Mouse (Mus musculus) testis, adult 2 months (tissue): ENCODE measurements at regions not wholly inside any gene's neighbourhood (a gene's known extent, or its start where the extent isn't known, plus 50 kb on each side); places are given as distances from the start of the nearest gene placed in this dataset.

ENCODE experiments used
- H3K27ac ChIP-seq: fragments of 200-500 bp; 2 replicates; pipeline ENCODE4 v1.5.1; 2012; ENCODE audit warnings: low read depth, low read length; ENCODE audit not compliant: control insufficient read depth, insufficient read depth
- H3K27me3 ChIP-seq: fragments of 200-500 bp; 2 replicates; pipeline ENCODE4 v1.6.1; 2012; ENCODE audit warnings: mild to moderate bottlenecking, low read length, moderate library complexity; ENCODE audit not compliant: control insufficient read depth, insufficient read depth
- H3K36me3 ChIP-seq: fragments of 200-500 bp; 2 replicates; pipeline ENCODE4 v1.6.1; 2012; ENCODE audit warnings: mild to moderate bottlenecking, low read length; ENCODE audit not compliant: control insufficient read depth, insufficient read depth
- H3K4me1 ChIP-seq: fragments of 200-500 bp; 2 replicates; pipeline ENCODE4 v1.6.1; 2012; ENCODE audit warnings: low read length; ENCODE audit not compliant: control insufficient read depth, insufficient read depth
- H3K4me3 ChIP-seq: fragments of 200-500 bp; 2 replicates; pipeline ENCODE4 v1.5.1; 2012; ENCODE audit warnings: low read depth, mild to moderate bottlenecking, low read length, moderate library complexity, mixed read lengths; ENCODE audit not compliant: control insufficient read depth
- CTCF ChIP-seq: fragments of 200-500 bp; IDR thresholded peaks from 2 replicates; pipeline ENCODE4 v1.5.1; 2012; ENCODE audit warnings: low read depth, mild to moderate bottlenecking, inconsistent platforms, low read length, moderate library complexity; ENCODE audit not compliant: control insufficient read depth, insufficient read depth, insufficient replicate concordance
- POLR2A ChIP-seq: fragments of 200-500 bp; IDR thresholded peaks from 2 replicates; pipeline ENCODE4 v1.6.1; 2012; ENCODE audit warnings: low read depth, mild to moderate bottlenecking, inconsistent platforms, low read length, moderate library complexity; ENCODE audit not compliant: control insufficient read depth

DNA sequence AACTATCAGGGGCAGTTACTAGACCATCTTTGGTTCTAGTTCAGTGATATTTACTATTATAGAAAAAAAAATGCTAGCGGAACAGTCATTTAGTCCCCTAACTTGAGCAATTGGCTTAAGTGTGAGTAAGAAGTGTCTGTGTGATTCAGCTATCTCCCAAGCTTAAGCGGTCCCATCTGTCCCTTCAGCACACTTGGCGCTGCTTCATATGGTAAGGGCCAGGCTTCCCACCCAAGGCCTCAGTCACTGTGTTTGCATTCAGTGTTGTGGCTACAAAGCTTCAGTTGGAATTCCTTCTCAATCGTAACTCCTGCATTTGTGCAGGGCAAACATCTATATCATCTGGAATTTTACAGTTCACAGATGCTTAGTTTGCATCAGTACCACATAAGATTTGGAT lies 232.0 kb downstream of the Trib2 start:
- no peak overlapping the region for H3K27ac ChIP-seq
- no peaks in the 10 kb centered on the region for H3K27me3 ChIP-seq
- no peaks in the 10 kb centered on the region for H3K36me3 ChIP-seq
- TF ChIP-seq POLR2A (no peak), CTCF (no peak)
- H3K4me3 ChIP-seq: no peak overlapping the region
- no peaks in the 10 kb centered on the region for H3K4me1 ChIP-seq

DNA sequence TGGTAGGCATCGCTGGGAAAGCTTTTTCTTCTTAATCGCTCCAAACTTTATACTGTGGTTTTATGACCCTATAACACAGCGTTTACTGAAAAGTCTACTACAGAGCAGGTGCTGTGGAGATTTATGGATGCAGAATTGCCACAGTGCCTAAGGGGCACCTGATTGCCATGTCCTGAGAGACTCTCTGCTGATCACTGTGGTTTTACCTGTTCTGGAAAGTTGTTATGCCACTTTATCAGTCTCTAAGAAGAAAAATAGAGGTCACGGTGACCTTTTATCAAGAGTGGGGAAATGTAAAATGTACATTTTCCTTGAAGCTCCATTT lies 250.0 kb downstream of the Trib2 start:
- no peaks in the 10 kb centered on the region for H3K27me3 ChIP-seq
- no peak overlapping the region for H3K4me3 ChIP-seq
- H3K36me3 ChIP-seq: no peaks in the 10 kb centered on the region
- no peaks in the 10 kb centered on the region for H3K4me1 ChIP-seq
- H3K27ac ChIP-seq: no peak overlapping the region
- no peak for TF ChIP-seq CTCF
- no peak for TF ChIP-seq POLR2A

DNA sequence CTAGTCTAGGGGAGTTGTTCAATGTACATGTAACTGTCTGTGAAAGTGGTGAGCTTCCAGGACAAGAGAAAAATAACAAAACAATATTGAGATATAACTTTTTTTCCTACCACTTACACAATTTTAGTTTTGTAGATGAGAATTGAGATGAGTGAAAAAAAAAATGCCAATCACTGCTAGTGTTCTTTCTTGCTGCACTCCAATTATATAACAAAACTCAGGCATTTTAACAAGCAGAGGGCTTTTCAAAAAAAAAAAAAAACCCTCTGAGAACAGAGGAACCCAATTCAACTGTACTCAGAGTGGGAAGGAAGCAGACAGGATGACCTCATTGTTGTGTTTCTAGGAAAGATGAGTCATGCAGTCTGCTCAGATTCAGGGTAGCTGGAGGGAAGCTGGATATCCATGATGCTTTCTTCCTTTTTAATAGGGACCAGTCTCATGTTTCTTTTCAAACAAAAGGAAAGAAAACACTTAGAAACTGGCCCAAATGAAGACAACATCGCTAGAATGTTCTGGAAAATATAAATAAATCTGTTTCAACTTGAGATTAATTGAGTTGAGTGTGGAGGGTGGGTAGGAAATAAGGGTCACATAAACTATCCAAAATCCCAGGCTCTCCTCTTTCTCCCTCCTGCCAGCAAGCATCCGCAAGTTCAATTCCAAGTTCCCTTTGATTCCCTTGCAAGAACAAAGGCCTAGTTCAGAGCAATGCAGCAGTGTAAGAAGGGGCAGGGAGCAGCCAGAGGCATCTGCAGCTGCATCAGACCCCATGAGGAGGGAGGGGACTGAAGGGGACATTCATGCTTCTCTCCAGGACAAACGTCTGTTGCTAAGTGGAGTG lies 250.6 kb downstream of the Trib2 start:
- H3K27ac ChIP-seq: no peak overlapping the region

DNA sequence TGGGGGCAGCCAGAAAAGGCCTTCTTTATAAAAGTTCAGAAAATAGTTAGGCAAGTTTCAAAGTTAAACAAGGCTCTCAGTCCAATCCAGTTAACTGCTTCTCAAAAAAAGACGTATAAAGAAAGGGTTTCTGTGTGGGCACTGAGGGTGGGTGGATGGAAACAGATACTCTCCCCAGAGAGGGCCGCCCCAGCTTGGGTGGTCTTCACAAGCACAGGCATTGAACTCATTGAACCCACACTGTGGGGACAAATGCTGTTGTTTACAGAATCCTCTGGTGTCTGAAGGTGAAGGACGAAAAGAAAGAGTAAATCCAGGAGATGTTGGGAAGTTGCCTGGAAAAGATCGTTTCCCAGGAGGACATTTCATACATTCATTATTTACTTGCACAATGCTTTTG lies 253.9 kb downstream of the Trib2 start:
- TF ChIP-seq CTCF (no peak), POLR2A (no peak)
- H3K27ac ChIP-seq: no peak overlapping the region
- H3K27me3 ChIP-seq: no peaks in the 10 kb centered on the region
- H3K4me3 ChIP-seq: no peak overlapping the region
- H3K36me3 ChIP-seq: no peaks in the 10 kb centered on the region
- H3K4me1 ChIP-seq: no peaks in the 10 kb centered on the region

More for the DNA sequence above, 250.6 kb downstream of the Trib2 start:
- TF ChIP-seq POLR2A (no peak), CTCF (no peak)
- no peaks in the 10 kb centered on the region for H3K27me3 ChIP-seq
- H3K4me3 ChIP-seq: no peak overlapping the region
- H3K36me3 ChIP-seq: no peaks in the 10 kb centered on the region
- H3K4me1 ChIP-seq: no peaks in the 10 kb centered on the region

DNA sequence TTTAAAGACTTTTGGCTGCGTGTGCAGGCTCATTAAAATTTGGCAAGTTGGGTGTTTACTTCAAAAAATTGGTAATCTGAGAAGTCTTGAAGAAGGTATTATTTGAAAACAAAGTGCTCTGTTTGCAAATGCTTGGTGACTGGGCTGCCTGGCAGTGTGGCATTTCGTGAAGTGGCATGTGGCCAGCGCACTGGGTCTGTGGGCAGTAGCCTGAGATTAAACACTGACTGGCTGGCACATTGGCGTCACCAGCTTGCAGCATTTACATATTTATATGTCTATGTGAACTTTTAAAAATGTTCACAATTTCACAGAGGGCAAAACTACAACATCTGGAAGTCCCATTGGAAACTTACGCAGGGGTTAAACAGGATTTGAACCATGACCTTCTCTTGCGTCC lies 261.3 kb downstream of the Trib2 start:
- Histone ChIP-seq H3K36me3 (no peaks in the 10 kb centered on the region), H3K27me3 (no peaks in the 10 kb centered on the region), H3K4me1 (no peaks in the 10 kb centered on the region), H3K27ac (no peak overlapping the region), H3K4me3 (no peak overlapping the region)
- TF ChIP-seq POLR2A: no peak
- TF ChIP-seq CTCF: no peak

DNA sequence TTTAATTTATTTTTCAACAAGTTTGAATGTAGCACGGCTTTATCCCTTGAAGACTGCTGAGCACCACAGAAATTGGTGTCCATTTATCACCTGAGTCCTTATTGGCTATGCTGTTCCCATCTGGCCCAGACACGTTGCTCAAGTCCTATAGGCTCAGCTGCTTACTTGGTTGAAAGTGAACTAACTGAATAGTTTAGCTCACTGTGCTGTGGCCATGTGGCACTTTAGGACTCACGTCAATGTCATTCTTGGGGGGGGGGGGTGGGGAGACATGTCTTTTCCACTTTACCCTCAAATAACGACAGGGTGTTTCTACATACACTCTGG lies 263.1 kb downstream of the Trib2 start:
- Histone ChIP-seq H3K4me3 (no peak overlapping the region), H3K36me3 (no peaks in the 10 kb centered on the region), H3K27me3 (no peaks in the 10 kb centered on the region), H3K27ac (no peak overlapping the region), H3K4me1 (no peaks in the 10 kb centered on the region)
- TF ChIP-seq POLR2A (no peak), CTCF (no peak)

DNA sequence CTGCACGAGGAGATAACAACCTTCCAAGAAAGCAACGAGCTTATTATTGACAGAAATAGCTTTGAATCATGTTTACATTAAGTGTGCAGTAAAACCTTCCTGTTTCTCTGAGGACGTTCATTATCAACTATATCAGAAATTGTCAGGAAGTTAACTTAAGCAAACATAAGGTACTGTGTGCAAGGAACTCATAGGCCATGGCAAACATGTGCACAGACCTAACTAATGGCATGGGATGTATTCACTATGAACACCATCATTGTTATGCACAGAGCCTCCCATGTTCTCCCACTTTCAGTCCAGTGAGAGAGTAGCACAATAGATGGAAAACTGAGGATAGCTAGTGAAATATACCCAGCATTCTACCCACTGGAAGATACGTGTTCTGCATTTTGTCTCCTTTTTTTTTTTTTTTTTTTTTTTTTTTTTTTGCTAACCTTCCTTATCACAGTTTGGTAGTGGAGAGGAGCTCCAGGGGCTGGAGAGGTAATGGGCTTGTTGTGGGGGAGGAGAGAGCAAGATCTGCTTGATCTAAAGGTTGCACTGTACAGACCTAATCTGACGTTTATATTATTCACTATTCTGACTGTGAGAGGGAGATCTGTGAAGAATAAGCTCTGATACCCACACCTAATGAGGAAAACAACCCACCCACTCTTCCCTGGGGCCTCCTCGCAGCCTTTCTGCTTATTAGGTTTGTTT lies 263.6 kb downstream of the Trib2 start:
- no peak overlapping the region for H3K27ac ChIP-seq
- no peaks in the 10 kb centered on the region for H3K4me1 ChIP-seq
- no peaks in the 10 kb centered on the region for H3K27me3 ChIP-seq
- H3K36me3 ChIP-seq: no peaks in the 10 kb centered on the region
- H3K4me3 ChIP-seq: no peak overlapping the region
- no peak for TF ChIP-seq POLR2A
- no peak for TF ChIP-seq CTCF

DNA sequence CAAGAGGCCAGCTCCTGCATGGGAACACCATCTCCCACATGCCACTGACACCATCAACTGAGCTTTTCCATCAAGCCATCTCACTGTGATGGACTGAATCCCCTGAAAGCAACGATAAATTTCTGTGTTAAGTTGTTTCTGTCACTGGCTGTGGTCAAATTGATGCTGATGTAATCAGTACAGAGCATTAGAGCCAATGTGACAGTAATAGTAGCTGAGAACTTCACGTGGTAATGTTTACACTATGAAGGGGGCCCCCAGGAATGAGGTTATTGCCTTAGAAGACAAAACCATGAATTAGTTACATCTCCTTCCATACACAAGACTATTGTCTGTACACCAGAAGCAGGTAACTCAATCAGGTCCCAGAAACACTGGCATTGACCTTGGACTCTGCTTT lies 264.5 kb downstream of the Trib2 start:
- TF ChIP-seq CTCF: no peak
- TF ChIP-seq POLR2A: no peak
- Histone ChIP-seq H3K36me3 (no peaks in the 10 kb centered on the region), H3K4me1 (no peaks in the 10 kb centered on the region), H3K27me3 (no peaks in the 10 kb centered on the region), H3K27ac (no peak overlapping the region), H3K4me3 (no peak overlapping the region)
